Mouse (Mus musculus): ENCODE measurements around the gene Opcml.
A peak's percentile ranks its signal among the peaks of the same experiment; 100 is the strongest.

Gene Opcml

DNA sequence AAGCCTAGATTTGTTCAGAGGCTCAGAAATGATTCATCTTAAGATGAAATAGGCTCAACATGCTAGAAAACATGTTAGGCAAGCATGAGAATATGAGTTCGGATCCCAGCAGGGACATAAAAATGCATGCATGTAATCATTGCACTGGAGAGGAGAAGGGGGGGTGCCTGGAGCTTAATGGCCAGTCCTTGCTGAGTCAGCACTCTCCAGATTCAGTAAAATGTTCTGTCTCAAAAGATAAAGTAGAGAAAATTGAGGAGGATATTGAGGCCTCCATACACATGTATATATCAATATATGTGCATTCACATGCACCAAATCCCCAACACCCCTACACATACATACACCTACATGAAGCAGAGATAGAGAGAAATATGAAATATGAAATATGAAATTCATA is 889.7 kb downstream of the Opcml start:
- no peak for DNase-seq

GRCm38 (mm10) chr9:28681252-28682037 is 890.9 kb downstream of the Opcml start:
- DNase-seq: no peak

- no peak for DNase-seq
Observed at GRCm38 (mm10) chr9:28683951-28684470, 893.4 kb downstream of the Opcml start.

GRCm38 (mm10) chr9:28686942-28687611 is 896.5 kb downstream of the Opcml start:
- peak; percentile 9 for DNase-seq

- DNase-seq: no peak
Observed at GRCm38 (mm10) chr9:28690134-28690533, 899.6 kb downstream of the Opcml start.

DNA sequence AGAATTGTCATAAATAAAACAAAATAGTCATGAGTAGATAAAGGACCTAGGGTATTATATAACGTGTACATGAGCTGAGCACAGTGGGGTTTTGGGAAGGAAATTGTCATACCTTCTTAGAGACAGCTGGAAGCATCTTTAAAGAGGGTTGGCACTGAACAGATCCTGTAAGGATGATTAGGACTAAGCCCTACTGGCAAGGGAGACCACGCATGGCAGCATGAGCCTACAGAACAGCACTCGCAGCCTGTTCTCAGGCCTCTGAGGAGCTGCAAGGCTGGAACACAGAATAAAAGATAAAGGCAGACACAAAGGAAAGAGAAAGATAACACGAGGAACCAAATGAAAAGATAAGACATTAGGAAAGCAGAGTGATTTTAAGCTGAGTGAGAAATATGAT is 915.2 kb downstream of the Opcml start:
- no peak for DNase-seq

DNA sequence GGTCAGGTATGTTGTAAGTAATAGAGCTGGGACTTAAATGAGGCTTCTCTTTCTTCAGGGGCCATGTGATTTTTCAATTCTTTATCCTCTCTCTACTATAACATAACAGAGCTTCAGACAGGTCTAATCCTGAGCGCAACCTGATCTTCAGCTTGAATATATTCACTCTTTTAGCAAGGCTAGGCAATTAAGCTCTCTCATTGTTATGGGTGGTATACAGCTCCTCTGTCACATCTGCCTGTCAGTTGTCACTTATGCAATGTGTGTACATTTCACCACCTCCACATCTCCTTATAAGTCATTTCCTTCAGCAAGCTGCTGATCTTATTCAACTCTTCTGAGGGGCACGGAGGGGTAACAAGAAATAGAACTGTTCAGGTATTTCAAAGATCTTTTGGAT is 924.0 kb downstream of the Opcml start:
- DNase-seq: no peak

- no peak for DNase-seq
Observed at GRCm38 (mm10) chr9:28720186-28720585, 929.6 kb downstream of the Opcml start.

DNA sequence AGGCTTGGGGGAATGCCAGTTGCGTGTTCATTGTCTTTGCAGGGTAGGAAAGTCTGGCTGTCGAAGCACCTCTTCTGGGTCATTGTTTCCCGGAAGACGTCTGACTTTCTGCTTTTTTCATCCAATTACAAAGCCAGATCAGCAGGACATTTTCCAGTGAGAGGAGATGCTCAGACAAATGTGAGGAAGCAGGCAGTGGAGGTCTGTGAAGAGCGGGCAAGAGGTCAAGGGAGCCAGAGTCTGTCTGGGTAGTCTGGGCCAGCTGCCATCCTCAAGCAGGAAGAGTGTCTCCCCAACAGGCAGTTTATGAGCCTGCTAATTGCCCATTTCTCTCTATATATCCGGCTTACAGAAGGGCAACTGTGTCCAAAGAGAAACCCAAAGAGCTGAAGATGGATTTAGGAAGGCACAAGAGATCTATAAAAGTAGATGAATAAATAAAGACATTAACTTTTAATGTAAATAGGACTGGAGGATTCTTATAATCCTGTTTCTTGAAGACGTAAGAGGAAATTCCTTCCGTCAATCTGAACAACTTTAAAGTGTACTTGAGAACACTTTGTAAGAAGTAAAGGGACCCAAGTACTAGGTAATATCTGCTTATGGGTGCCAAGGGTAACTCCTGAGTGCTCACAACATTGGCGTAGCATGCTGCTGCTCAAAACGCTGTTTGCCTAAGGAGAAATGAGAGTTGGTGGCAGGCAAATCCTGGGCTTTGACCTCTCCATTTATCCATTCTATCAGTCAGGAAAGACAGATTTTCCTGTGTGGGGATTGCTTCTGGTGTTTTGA is 941.4 kb downstream of the Opcml start:
- peak; percentile 8 for DNase-seq

DNA sequence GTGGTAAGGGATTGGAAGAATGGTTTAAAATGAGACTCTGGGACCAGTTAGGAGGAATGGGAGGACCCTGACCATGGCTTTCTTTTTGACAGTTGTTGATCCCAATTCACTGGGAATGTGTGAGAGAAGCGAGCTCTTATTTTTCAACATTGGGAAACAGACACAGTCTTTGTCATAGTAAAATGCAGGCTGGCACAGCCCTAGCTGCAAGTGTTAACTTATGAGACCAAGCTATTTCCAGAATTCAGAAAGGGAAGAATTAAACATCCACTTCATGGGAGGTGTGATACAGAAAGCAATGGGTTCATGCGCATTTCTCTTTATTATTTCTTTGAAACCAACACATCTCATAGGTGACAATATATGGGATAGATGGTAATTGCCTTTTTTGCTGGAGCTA is 947.4 kb downstream of the Opcml start:
- no peak for DNase-seq

DNA sequence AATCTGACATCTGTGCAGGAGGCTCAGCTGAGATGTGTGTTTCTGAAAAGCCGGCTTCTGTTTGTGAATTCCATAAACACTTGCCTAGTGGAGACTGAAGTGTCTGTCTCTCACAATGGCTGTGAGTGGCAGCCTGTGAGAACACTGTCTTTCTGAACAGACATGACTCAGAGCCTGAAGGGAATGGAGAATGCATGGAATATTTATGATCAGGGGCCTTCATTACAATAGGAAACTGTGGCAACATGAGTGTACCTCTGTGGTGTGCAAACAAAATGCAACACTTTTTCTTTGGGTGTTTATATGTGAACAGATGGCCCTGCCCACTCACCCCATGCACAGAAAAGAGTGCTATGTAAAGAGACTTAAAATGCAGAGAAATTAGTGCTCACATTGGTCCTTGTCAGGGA is 947.9 kb downstream of the Opcml start:
- DNase-seq: no peak

DNA sequence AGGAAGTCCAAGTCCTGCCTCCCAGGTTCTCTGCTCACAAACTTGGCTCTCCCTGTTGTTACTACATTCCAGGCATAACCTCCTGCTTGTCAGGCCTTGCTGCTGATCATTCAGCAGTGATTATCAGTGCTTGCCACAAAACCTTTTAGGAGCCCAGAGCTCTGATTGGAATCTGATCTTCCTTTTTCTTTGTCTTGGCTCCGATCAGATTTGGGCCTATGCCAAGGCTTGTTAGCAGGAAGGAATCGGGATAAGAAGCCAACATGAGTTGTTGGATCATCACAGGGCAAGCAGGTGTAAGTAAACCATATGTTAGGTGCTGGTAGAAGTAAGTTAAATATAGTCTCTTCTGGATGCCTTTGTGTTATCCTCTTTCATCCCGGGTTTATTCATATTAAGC is 954.2 kb downstream of the Opcml start:
- no peak for DNase-seq

DNA sequence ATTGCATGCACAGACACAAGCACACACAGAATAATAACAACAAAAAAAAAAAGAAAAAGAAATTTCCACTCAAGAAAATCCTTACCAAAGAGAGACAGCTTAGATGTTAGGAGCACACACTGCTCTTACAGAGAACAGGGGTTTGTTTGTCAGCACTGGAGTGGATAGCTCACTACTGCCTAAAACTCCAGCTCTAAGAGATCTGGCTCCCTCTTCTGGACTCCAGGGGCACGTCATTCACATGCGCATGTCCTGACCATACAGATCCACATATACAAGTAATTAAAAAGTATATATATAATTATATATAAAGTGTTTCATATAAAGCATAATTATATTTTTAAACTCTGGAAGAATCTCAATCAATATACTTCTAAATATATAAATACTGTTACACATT is 958.3 kb downstream of the Opcml start:
- DNase-seq: peak; percentile 54

GRCm38 (mm10) chr9:28752908-28753307 is 962.3 kb downstream of the Opcml start:
- DNase-seq: no peak

DNA sequence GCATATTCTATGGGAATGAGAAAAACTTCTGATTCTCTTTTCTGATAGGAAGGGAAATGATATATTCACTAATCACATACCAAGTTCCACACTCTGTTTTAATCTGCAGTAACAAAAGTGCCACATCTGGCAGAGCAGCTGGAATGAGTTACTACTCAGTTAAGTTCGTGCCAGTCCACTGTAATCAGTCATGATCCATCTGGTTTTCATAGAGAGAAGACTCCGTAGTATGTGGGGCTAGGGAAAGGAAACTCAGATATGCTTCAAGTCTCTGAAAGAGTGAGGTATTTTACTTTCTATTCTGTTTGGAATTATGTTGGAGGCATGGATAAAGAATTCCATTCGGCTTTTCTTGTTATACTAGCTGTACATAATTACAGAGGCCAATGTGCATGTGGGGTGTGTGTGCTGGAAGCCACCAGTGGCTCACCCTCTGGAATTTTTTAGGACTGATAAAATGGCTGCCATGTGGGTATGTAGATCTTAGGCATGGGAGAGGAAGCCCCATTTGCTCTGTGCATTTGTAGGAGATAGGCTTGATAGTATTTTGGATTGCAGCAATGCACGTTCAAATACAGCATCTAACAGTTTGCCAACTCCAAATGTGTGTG is 966.4 kb downstream of the Opcml start:
- peak; percentile 69 for DNase-seq

GRCm38 (mm10) chr9:28761460-28761859 is 970.9 kb downstream of the Opcml start:
- no peak for DNase-seq

- DNase-seq: no peak
Observed at GRCm38 (mm10) chr9:28764149-28764548, 973.6 kb downstream of the Opcml start.

- no peak for DNase-seq
Observed at GRCm38 (mm10) chr9:28776517-28777503, 986.2 kb downstream of the Opcml start.

- no peak for DNase-seq
Observed at GRCm38 (mm10) chr9:28783834-28784233, 993.3 kb downstream of the Opcml start.

- DNase-seq: no peak
Observed at GRCm38 (mm10) chr9:28789439-28789838, 998.9 kb downstream of the Opcml start.

DNA sequence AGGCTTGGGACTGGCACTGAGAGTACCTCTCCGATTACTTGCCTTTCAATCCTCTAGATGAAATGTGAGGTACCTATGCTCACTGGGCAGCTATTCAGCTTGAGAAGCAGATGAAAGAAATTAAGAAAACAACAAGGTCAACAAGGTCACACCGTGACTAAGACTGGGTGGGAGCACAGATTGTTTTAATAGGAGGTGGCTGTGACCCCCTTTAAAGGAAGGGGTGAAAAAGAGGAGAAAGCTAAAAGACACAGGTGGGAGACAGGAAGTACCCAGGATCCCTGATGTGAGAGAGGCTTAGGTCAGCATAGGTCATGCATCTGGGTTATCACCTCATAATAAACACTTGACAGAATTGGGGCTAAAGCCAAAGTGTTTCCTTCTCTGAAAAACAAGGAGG is 1009.5 kb downstream of the Opcml start:
- DNase-seq: peak; percentile 31

DNA sequence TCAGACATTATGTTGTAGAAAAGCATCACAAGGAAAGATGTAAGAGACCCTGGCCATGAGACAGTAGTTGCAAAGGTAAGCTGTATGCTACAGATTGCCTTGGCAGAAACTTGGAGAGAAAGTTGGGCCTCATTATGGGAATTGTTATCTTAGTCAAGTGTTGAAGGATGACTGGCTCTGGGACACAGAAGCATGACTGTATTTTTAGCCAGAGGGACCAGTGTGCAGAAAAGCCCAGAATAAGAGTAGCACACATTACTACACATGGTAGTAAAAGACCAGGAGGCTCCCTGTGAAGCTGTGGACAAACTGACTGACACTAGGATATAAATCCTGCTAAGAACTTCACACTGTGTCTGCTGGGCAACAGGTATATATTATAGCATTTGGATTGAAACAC is 1016.1 kb downstream of the Opcml start:
- DNase-seq: no peak

Data from embryo, embryonic 11 days (tissue).